Mouse (Mus musculus): ENCODE measurements around the gene Gramd1b. TPM values are rescaled to one million over a fixed set of nuclear protein-coding genes. Genes with fewer than 3 reads are reported as not detected.
A peak's percentile ranks its signal among the peaks of the same experiment; 100 is the strongest.

Gramd1b gene
- polyA plus RNA-seq, 1 experiment = 5.4 TPM

DNA sequence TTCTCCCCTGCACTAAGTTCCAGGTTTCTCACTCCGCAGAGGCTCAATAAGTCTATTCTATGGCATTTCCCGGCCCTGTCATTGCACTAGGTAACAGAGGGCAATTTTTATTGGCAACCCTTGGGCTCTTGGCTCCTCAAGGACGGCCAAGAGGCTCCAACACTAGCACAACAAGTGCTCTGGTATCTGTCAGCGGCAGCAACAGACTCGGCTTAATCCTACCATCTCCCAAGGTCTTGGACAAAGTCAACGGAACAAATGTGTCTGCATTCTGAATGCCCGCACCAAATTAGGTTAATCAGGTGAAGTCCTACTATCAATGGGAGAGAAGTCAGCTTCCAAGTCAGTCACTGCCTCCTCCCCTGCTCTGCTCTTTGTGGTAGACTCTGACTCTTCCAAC is 93.3 kb downstream of the Gramd1b start:
- H3K4me3 ChIP-seq (ENCODE audit: insufficient read depth, low read depth, low read length) = no peak overlapping the region
- H3K27ac ChIP-seq (replicated peaks; ENCODE audit: low read depth, low read length) = no peak overlapping the region
- H3K4me1 ChIP-seq (ENCODE audit: control insufficient read depth, insufficient read depth, insufficient read length, low read length) = no peaks in the 10 kb centered on the region

DNA sequence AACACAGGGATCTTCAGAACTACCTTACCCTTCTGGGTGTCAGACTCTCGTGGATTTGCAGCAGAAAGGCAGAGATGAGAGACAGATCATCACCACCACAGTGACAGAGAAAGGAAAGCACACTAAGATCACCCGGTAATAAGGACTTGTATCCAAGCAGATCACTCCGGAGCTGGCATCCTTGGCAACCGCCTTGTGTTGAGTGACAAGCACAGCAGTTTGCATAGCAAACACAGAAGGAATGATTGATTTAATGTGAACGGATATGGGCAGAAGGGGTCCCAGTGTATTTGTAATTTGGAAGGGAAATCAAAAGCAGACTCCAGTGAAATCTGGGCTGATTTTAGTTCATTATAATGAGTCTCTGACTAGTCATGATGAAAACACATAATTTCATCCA is 97.9 kb downstream of the Gramd1b start:
- no peaks in the 10 kb centered on the region for H3K4me1 ChIP-seq (ENCODE audit: control insufficient read depth, insufficient read depth, insufficient read length, low read length)
- H3K4me3 ChIP-seq (ENCODE audit: insufficient read depth, low read depth, low read length) = no peak overlapping the region
- H3K27ac ChIP-seq (replicated peaks; ENCODE audit: low read depth, low read length) = no peak overlapping the region

DNA sequence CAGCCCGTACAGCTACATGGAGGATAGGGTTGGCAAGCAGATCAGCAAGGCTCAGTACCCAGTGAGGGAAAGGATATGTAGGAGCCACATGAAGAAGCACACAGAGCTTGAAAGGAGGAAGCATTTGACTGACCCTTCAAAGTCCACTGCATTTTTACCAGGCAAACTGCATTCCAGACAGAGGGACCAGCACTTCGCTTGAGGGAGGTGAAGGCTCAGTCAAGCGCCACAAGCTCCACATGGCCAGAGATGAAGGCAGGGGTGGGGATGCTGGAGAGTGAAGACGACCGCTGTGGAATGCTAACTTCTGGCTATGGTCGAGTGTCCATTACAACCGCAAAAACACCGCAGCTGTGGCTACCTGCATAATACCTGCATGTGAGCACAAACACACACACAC is 100.2 kb downstream of the Gramd1b start:
- H3K4me3 ChIP-seq (ENCODE audit: insufficient read depth, low read depth, low read length) = no peak overlapping the region
- no peaks in the 10 kb centered on the region for H3K4me1 ChIP-seq (ENCODE audit: control insufficient read depth, insufficient read depth, insufficient read length, low read length)
- H3K27ac ChIP-seq (replicated peaks; ENCODE audit: low read depth, low read length) = no peak overlapping the region

DNA sequence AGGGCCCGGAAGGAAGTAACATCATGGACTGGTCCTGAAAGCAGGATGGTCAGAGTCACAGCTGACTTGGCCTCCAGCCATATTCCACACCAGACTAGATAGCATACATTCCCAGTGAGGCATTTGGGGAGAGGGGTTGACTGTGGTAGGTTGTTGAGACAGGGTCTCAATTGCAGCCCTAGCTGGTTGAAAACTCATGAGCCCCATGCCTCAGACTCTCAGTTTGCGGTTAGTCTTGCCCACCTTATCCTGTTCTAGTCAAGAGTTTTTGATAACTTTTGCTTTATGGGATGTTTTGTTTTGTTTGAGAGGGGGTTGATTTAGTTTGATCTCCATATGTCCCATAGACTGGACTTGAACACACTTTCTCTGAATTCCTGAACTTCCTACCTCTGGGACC is 103.5 kb downstream of the Gramd1b start:
- Histone ChIP-seq H3K4me3 (ENCODE audit: insufficient read depth, low read depth, low read length) (no peak overlapping the region), H3K27ac (replicated peaks; ENCODE audit: low read depth, low read length) (no peak overlapping the region), H3K4me1 (ENCODE audit: control insufficient read depth, insufficient read depth, insufficient read length, low read length) (no peaks in the 10 kb centered on the region)

DNA sequence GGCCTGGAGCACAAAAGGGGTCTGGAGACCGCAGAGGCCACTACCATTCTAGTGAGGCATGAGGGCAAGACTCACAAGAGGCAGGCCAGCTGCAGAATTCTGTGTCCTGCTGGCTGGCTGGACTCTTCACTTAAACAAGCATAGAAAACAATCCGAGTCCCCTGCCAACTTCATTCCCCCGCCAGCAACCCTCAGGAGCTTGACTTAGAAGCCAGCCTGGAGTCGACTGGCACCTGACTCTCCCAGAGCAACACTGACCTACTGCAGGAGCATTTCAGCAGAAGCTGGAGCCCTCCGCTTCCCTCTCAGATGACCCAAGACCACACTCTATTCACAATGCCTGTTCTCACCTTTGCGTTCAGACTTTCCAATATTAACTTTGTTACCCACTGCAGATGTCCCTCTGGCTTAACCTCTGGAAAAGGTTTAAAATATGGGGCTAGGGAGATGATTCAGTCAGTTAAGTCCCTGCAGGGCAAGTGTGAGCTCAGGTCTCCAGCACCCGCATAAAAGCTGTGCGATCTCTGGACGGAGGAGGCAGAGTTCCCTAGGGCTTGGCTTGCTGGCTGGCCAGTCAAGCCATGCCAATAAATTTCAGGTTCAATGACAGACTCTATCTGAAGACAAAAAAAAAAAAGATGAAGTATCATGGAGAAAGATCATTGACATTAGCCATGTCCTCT is 104.8 kb downstream of the Gramd1b start:
- Histone ChIP-seq H3K27ac (replicated peaks; ENCODE audit: low read depth, low read length) (no peak overlapping the region), H3K4me1 (ENCODE audit: control insufficient read depth, insufficient read depth, insufficient read length, low read length) (no peaks in the 10 kb centered on the region)

DNA sequence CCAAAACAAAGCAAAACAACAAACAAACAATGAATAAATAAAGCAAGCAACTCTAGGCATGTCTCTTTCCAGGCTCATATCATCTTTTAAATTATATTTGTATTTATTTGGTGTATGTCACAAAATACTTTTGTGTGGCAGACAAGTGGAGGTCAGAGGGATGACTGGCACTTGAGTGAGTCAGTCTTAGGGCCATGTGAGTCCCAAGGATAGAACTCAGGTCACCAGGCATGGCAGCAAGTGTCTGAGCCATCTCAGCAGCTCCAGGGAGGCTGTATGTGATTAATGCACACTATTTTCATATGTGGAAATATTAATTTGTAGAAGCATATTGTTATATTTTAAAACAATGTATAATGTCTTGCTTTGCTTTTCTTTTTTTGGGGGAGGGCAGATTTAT is 106.3 kb downstream of the Gramd1b start:
- no peak overlapping the region for H3K4me3 ChIP-seq (ENCODE audit: insufficient read depth, low read depth, low read length)
- no peak overlapping the region for H3K27ac ChIP-seq (replicated peaks; ENCODE audit: low read depth, low read length)
- no peaks in the 10 kb centered on the region for H3K4me1 ChIP-seq (ENCODE audit: control insufficient read depth, insufficient read depth, insufficient read length, low read length)

More for the DNA sequence above, 104.8 kb downstream of the Gramd1b start:
- no peak overlapping the region for H3K4me3 ChIP-seq (ENCODE audit: insufficient read depth, low read depth, low read length)

DNA sequence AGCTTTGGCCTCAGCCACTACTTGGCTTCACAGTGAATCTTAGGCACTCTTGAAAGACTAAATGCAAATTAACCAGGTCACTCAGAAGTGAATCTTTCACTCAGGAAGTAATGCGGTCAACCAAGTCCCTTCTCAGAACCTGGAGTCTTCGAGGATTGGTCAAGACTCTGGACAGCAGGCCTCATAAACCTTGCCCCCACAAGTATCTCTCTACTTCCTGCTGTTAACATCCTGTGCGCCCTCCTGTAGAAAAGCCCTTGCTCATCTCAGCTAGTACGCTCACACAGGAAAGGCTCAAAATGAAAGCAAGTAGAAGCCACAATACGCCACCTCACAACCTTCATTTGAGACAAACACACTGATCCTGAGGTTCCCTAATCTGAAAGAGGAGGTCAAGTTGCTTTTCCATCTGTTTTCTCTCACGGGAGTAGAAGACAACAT is 107.7 kb downstream of the Gramd1b start:
- H3K27ac ChIP-seq (replicated peaks; ENCODE audit: low read depth, low read length) = no peak overlapping the region
- no peaks in the 10 kb centered on the region for H3K4me1 ChIP-seq (ENCODE audit: control insufficient read depth, insufficient read depth, insufficient read length, low read length)
- no peak overlapping the region for H3K4me3 ChIP-seq (ENCODE audit: insufficient read depth, low read depth, low read length)

DNA sequence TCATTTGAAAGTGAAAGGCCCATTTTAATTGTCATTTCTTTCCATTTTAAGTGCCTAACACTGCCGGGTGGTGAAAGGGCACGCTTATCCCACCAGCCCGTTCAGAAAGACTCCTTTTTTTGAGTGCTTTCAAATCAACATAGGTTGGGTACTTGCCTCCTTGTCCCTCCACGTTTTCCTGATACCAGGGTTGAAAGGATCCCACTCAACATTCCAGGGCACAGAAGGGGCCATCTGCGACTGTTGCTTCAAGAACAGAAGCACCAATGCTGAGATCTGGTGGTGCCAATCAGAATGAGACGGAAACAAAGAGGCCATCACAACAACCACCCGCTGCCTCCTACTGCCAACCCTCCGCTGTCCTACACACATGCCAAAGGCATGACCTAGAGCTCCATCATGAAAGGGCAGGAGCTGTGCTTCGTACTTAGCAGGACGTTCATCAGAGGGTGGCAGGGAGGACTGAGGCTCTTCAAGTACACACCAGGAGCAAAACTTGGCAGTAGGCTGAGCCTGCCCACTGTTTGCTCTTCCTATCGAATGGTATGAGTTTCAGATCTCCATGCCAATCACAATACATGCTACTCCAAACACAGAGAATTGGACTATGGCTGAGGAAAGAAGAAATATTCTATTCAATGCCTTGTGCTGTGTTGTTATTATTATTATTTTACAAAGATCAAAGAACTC is 108.7 kb downstream of the Gramd1b start:
- Histone ChIP-seq H3K4me1 (ENCODE audit: control insufficient read depth, insufficient read depth, insufficient read length, low read length) (no peaks in the 10 kb centered on the region), H3K4me3 (ENCODE audit: insufficient read depth, low read depth, low read length) (no peak overlapping the region), H3K27ac (replicated peaks; ENCODE audit: low read depth, low read length) (no peak overlapping the region)

DNA sequence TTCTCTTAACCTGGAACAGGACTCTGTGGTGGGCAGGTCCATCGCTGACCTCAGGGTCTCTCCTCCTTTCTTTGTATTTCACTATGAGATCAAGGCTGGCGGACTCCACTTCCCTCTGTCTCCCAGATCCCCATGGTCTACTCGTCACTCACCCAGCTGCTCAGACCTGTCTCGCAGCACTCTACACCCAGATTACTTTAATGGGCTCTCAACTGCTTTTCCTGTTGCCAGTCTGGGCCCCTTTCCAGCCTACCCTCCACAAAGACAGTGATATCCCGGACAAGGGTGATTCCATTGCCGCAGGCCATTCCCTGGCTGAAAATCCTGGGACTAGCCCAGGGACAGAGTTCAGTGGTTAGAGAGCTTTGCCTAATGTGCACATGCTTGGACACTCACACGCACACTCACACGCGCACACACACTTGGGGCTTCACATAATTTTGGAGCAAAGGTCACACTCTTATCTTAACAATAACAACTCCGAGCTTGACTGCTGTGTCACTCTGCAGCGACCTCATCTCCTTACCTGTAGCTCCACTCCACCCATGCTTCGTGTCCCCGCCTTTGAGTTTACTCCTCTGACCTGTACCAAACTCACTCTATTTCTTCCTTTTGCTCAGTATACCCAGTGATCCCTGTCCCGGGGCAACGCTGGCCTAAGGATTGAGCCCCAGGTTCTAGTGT is 110.4 kb downstream of the Gramd1b start:
- Histone ChIP-seq H3K4me3 (ENCODE audit: insufficient read depth, low read depth, low read length) (no peak overlapping the region), H3K4me1 (ENCODE audit: control insufficient read depth, insufficient read depth, insufficient read length, low read length) (no peaks in the 10 kb centered on the region), H3K27ac (replicated peaks; ENCODE audit: low read depth, low read length) (no peak overlapping the region)

DNA sequence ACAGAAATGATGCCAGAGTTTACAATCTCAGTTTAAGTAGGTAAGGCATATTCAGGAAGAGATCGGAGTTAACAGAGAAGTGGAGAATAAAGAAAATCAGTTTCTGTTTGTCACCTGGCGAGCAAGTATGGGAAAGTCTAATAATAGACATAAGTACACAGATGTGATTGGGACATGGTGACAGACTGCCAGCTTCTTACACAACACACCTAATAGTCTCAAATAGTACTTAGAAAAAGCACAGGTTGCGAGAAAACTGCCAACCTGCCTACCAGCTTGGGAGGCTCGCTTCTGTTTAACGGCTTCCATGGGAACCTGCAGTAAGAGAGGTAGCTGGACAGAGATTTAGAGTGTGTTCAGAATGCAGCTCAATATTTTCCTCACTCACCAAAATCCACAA is 112.4 kb downstream of the Gramd1b start:
- Histone ChIP-seq H3K4me3 (ENCODE audit: insufficient read depth, low read depth, low read length) (no peak overlapping the region), H3K4me1 (ENCODE audit: control insufficient read depth, insufficient read depth, insufficient read length, low read length) (no peaks in the 10 kb centered on the region), H3K27ac (replicated peaks; ENCODE audit: low read depth, low read length) (no peak overlapping the region)

DNA sequence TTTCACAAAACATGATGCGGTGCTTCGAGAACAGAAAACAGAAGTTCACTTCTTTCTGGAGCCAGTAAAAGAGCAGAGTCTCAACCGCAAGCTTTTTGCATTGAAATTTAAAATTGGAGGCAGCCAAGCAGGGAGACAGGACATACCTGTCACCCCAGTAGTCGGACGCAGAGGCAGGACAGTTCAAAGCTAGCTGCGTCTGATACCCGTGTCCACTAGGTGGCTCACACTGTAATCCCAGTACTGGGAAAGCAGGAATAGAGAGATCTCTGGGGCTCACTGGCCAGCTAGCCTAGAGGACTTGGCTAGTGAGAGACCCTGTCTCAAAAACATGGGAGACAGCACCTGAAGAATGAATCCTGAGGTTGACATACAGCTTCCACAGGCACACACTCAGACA is 115.0 kb downstream of the Gramd1b start:
- Histone ChIP-seq H3K4me3 (ENCODE audit: insufficient read depth, low read depth, low read length) (no peak overlapping the region), H3K27ac (replicated peaks; ENCODE audit: low read depth, low read length) (no peak overlapping the region), H3K4me1 (ENCODE audit: control insufficient read depth, insufficient read depth, insufficient read length, low read length) (no peaks in the 10 kb centered on the region)

DNA sequence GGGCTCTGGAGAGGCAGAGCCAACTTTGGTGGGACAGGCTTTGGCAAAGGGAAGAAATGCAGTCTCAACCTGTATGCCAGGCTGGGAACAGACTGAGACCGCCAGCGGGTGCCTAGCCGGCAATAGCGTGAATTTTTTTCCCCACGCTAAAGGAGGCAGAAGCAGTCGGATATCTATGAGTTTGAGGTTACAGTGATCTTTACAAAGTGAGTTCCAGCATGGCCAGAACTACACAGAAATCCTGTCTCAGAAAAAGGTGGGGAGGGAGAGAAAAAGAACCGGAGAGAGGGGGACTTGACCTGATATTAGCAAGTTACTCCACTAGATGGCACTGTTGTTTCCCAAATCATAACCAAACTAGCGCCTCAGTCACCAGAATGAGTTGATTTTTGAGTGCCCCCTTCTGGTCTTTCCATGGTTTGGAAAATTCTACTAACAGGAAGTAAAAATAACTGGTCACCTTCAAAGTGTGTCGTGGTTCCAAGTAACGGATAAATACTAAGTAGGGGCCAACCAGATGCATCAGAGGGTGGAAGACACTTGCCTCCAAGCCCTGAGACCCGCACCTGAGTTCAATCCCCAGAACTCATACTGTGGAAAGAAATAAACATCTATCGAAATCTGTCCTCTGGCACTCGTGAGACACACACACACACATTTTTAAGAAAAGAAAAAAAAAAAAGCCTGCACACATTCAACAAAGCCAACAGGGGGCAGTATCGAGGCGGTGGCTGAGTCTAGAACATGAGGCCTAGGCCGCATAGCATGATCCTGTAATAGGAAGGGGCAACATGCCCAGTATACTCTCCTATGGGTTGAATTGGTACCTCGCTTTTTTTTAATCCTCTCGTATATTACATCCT is 116.0 kb downstream of the Gramd1b start:
- H3K4me3 ChIP-seq (ENCODE audit: insufficient read depth, low read depth, low read length) = peak overlapping the region; percentile 76
- peak overlapping the region; percentile 18; the same call in 1 of the 2 replicates for H3K27ac ChIP-seq (replicated peaks; ENCODE audit: low read depth, low read length)
- no peaks in the 10 kb centered on the region for H3K4me1 ChIP-seq (ENCODE audit: control insufficient read depth, insufficient read depth, insufficient read length, low read length)

DNA sequence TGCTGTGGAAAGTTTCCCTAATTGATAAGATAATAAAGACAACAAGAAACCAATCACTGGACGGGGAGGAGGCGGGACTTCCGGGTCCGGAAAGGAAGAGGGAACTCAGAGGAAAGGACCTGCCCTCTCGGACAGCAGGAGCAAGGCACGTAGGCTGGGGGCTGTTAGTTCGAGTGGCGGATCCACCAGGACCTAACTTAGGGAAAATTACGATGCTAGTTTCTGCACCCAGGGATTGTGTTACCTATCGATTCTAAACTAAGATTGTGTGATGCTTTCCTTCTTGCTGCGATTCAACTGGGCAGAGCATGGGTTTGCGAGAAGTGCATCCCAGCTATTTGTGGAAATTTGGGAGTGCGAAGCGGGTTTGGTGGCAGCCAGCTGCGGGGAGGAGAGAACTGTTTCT is 116.7 kb downstream of the Gramd1b start:
- peak overlapping the region; percentile 18; the same call in 1 of the 2 replicates for H3K27ac ChIP-seq (replicated peaks; ENCODE audit: low read depth, low read length)
- peak overlapping the region; percentile 76 for H3K4me3 ChIP-seq (ENCODE audit: insufficient read depth, low read depth, low read length)
- H3K4me1 ChIP-seq (ENCODE audit: control insufficient read depth, insufficient read depth, insufficient read length, low read length) = no peaks in the 10 kb centered on the region

DNA sequence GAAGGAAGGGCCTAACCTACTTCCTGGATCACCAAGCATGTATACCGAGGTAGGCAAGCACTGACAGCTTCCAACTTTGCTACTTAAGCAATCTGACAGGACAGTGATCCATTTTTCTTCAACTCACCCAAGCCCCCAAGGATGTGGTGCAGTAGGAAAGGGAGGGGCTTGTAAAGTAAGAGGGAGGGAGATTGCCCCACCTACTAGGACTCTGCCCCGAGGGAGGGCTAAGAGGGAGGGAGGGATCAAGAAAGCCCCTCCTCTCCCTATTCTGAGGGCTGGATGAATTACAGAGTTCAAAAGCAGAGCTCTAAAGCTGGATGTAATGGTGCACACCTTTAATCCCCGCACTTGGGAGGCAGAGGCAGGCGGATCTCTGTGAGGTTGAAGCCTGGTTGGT is 117.6 kb downstream of the Gramd1b start:
- Histone ChIP-seq H3K4me1 (ENCODE audit: control insufficient read depth, insufficient read depth, insufficient read length, low read length) (no peaks in the 10 kb centered on the region), H3K27ac (replicated peaks; ENCODE audit: low read depth, low read length) (no peak overlapping the region), H3K4me3 (ENCODE audit: insufficient read depth, low read depth, low read length) (no peak overlapping the region)

DNA sequence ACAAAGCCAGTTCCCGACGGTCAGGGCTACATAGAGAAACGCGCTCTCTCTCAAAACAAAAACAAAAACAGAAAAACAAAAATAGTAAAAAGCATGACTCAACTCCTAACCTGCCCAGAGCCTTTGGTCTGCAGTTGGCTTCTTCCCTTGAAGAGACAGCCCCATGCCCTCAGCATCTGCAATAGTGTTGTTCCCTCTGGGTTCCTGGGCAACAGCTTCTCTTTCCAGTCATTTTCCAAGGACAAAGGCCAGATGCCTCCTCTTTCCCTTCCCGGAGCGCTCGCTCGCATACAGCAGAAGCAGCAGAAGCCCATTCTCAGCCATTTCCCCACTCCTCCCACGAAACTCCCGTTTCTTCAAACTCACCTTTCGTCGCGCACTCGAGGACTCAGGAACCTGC is 118.3 kb downstream of the Gramd1b start:
- no peaks in the 10 kb centered on the region for H3K4me1 ChIP-seq (ENCODE audit: control insufficient read depth, insufficient read depth, insufficient read length, low read length)
- no peak overlapping the region for H3K27ac ChIP-seq (replicated peaks; ENCODE audit: low read depth, low read length)
- no peak overlapping the region for H3K4me3 ChIP-seq (ENCODE audit: insufficient read depth, low read depth, low read length)

Data from brown adipose tissue, adult 24 weeks (tissue).